Mouse (Mus musculus): ENCODE data around the gene Map4k2. TPM values are rescaled to one million over a fixed set of nuclear protein-coding genes. Genes with fewer than 3 reads are reported as not detected.
"Not testable (repeated sequence)": the region's sequence is repeated elsewhere in the genome, so short reads cannot be mapped to it uniquely, and the experiment has no call there.

Map4k2 gene
- 1 to 10 TPM; 7.4 to 8.3 TPM for total RNA-seq (2021)
- long read RNA-seq, experiment 1, partial matches to known transcripts = 1 of 4 reads
- long read RNA-seq, experiment 1, other reads (novel, unspliced or antisense) = 3 of 4 reads
- long read RNA-seq, experiment 2, partial matches to known transcripts = 2 of 3 reads
- long read RNA-seq, experiment 2, other reads (novel, unspliced or antisense) = 1 of 3 reads

- DNase-seq (ENCODE audit: low spot score) = peak; percentile 84
These were observed at the start of gene Map4k2 for GRCm38 (mm10) chr19:6340524-6341452. Map4k2 (plus strand) TSS chr19:6341135.

GRCm38 (mm10) chr19:6292262-6292661, 48.7 kb upstream of the Map4k2 start:
- peak; percentile 38 for DNase-seq (ENCODE audit: low spot score)

- no peak for DNase-seq (ENCODE audit: low spot score)
These were observed 46.6 kb upstream of the Map4k2 start for GRCm38 (mm10) chr19:6294301-6294700.

GRCm38 (mm10) chr19:6296551-6297210, 44.3 kb upstream of the Map4k2 start:
- no peak for DNase-seq (ENCODE audit: low spot score)

- DNase-seq (ENCODE audit: low spot score) = peak; percentile 74
These were observed 43.3 kb upstream of the Map4k2 start for GRCm38 (mm10) chr19:6297641-6298040.

- DNase-seq (ENCODE audit: low spot score) = no peak
These were observed 41.9 kb upstream of the Map4k2 start for GRCm38 (mm10) chr19:6299003-6299402.

GRCm38 (mm10) chr19:6299450-6300267, 41.3 kb upstream of the Map4k2 start:
- peak; percentile 30 for DNase-seq (ENCODE audit: low spot score)

- DNase-seq (ENCODE audit: low spot score) = peak; percentile 44
These were observed 40.5 kb upstream of the Map4k2 start for GRCm38 (mm10) chr19:6300402-6300841.

GRCm38 (mm10) chr19:6302114-6302513, 38.8 kb upstream of the Map4k2 start:
- DNase-seq (ENCODE audit: low spot score) = no peak

GRCm38 (mm10) chr19:6302522-6302921, 38.4 kb upstream of the Map4k2 start:
- DNase-seq (ENCODE audit: low spot score) = peak; percentile 70

GRCm38 (mm10) chr19:6303831-6304230, 37.1 kb upstream of the Map4k2 start:
- DNase-seq (ENCODE audit: low spot score) = no peak

GRCm38 (mm10) chr19:6304787-6305516, 36.0 kb upstream of the Map4k2 start:
- peak; percentile 95 for DNase-seq (ENCODE audit: low spot score)

- DNase-seq (ENCODE audit: low spot score) = no peak
These were observed 35.3 kb upstream of the Map4k2 start for GRCm38 (mm10) chr19:6305517-6306115.

- DNase-seq (ENCODE audit: low spot score) = peak; percentile 85
These were observed 34.8 kb upstream of the Map4k2 start, which contains the start of gene Cdc42bpg for GRCm38 (mm10) chr19:6306137-6306551. Cdc42bpg (plus strand) TSS chr19:6306456.

GRCm38 (mm10) chr19:6306586-6306985, 34.3 kb upstream of the Map4k2 start:
- DNase-seq (ENCODE audit: low spot score) = peak; percentile 70

- DNase-seq (ENCODE audit: low spot score) = no peak
These were observed 33.0 kb upstream of the Map4k2 start for GRCm38 (mm10) chr19:6307733-6308531.

- DNase-seq (ENCODE audit: low spot score) = no peak
These were observed 30.8 kb upstream of the Map4k2 start for GRCm38 (mm10) chr19:6310181-6310580.

- not testable (repeated sequence) for DNase-seq (ENCODE audit: low spot score)
These were observed 29.2 kb upstream of the Map4k2 start for GRCm38 (mm10) chr19:6311783-6312182.

GRCm38 (mm10) chr19:6313796-6314195, 27.1 kb upstream of the Map4k2 start:
- no peak for DNase-seq (ENCODE audit: low spot score)
